Mouse (Mus musculus) Patski (cell line): Measurements from ENCODE around the gene S1pr4. TPM values are rescaled to one million over a fixed set of nuclear protein-coding genes. Genes with fewer than 3 reads are reported as not detected.

ENCODE experiments used
- ATAC-seq: fragments of 100-300 bp; one replicate; pipeline ENCODE4 v1.8.0; 2021
- CTCF ChIA-PET: fragments of 350-600 bp; sonication (Branson Sonifier 250); formaldehyde crosslinking; loops from one replicate; lab custom pipeline; 2022; ENCODE audit warnings: inconsistent platforms; lab: Charles Lee
- POLR2A ChIA-PET: fragments of 350-600 bp; sonication (Branson Sonifier 250); formaldehyde crosslinking; loops from one replicate; lab custom pipeline; 2022; ENCODE audit warnings: antibody characterized with exemption, inconsistent platforms; lab: Charles Lee
- DNase-seq: peaks from one replicate; pipeline ENCODE4 v3.0.0-alpha.2; 2011; ENCODE audit warnings: low read depth, low spot score
- H3K27me3 ChIP-seq: fragments of 371-371 bp; one replicate; pipeline ENCODE4 v1.5.1; 2021
- CTCF ChIP-seq: fragments of 100-300 bp; IDR thresholded peaks from one replicate; pipeline ENCODE4 v1.5.1; 2021
- in situ Hi-C: fragments of 300-500 bp; cut with MboI; formaldehyde crosslinking; loops from 3 replicates; pipeline ENCODE4 v1.11.1; 2018; ENCODE audit warnings: low pct_unique_long_range_greater_than_20kb, mixed read lengths
- polyA plus RNA-seq: library from polyadenylated mRNA; unstranded; gene quantifications from one replicate; pipeline ENCODE4 v1.2.3, GENCODE M21; 2021

The S1pr4 gene
- polyA plus RNA-seq, 1 experiment from 2014 or later, result 0.03 TPM

DNA sequence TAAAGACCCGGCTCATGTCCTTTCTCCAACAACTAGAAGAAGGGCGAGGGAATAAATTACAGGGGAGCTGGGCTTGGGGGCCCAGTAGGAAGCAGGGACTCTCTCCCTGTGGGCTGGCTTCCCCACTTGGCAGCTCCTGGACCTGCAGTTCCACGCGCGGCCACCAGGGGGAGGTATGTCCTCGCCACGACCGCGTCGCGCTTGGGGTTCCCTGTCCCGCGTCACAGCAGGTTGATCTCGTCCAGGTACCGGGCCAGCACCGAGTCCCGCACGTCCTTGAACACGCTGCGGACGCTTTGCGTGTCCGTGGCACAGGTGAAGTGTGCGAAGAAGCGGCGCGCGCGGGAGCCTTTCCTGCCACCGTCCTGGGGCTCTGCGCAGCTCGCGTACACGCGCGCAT is 2.7 kb upstream of the S1pr4 start:
- DNase-seq (no peak), ATAC-seq (peak; percentile 26)
- TF ChIP-seq CTCF, result no peak
- peaks cover 8% of the 10 kb centered on the region for H3K27me3 ChIP-seq
- in situ Hi-C loops, result loop anchor here (10.0 kb wide), 1 partner anchor 662 kb away; no protein-coding TSS in a partner anchor
- ChIA-PET CTCF (interaction anchor here (1.2 to 3.6 kb wide), 6 partner anchors 21 to 53 kb away, joined by 3 to 31 read pairs (median 4); no protein-coding TSS in a partner anchor), POLR2A (interaction anchor here (1.1 kb wide), 1 partner anchor 128 kb away, joined by 4 read pairs; no protein-coding TSS in a partner anchor)

DNA sequence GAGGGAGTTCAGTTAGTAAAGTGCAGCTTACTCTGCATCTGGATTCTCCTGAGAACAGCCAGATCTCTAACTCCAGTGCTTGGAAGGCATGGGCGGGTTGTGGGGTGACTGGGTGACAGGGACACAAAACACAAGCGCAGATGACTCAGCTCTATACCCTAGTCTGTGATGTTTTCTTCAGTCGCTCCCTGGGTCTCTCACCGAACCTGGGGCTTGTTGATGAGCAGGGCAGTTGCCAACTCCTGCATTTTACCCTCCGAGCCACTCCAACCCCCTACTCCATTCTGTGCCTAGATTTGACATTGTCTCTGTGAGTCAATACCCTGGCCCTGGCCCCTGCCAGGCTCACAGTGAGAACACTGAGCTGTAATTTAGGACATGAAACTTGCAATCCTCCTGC is 1.9 kb upstream of the S1pr4 start:
- in situ Hi-C loops, result loop anchor here (10.0 kb wide), 1 partner anchor 663 kb away; no protein-coding TSS in a partner anchor
- POLR2A ChIA-PET, result interaction anchor here (1.1 kb wide), 1 partner anchor 128 kb away, joined by 4 read pairs; no protein-coding TSS in a partner anchor
- CTCF ChIA-PET, result interaction anchor here (0.6 to 3.6 kb wide), 5 partner anchors 34 to 670 kb away, joined by 3 to 31 read pairs (median 5); no protein-coding TSS in a partner anchor
- DNase-seq (no peak), ATAC-seq (no peak)
- peaks cover 8% of the 10 kb centered on the region for H3K27me3 ChIP-seq
- no peak for TF ChIP-seq CTCF

DNA sequence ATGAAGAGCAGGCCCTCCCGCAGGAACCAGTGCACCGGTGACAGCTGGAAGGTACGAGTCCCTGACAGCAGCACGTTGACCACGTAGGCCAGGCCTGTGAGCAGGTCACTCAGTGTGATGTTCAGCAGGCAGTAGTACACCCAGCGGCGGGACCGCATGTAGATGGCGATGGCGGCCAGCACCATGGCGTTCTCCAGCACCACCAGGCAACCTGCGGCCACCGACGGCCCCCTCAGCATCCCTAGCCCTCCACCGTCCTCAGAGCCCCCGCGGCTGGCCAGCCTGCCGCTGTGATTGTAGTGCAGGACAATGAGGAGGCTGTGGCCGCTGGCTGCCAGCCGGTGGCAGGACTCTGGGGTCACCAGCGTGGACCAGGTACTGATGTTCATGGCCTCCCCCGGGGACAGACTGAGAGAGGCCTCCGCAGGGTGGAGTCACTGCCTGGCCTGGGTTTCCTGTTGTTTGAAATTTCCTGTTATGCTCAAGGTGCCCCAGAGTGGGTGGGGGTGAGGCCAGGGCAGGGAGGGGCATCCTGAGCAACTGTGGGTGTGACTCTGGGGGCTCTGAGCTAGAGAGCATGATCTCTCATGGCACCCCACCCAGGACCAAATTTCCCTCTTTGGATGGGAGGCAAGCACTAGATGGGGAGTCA is 556 bp downstream of the S1pr4 start:
- no peak for DNase-seq
- POLR2A ChIA-PET, result no interaction called here
- ATAC-seq, result no peak
- H3K27me3 ChIP-seq, result peaks cover 8% of the 10 kb centered on the region
- CTCF ChIA-PET, result no interaction called here
- TF ChIP-seq CTCF, result no peak
- in situ Hi-C loops, result no loop called here

DNA sequence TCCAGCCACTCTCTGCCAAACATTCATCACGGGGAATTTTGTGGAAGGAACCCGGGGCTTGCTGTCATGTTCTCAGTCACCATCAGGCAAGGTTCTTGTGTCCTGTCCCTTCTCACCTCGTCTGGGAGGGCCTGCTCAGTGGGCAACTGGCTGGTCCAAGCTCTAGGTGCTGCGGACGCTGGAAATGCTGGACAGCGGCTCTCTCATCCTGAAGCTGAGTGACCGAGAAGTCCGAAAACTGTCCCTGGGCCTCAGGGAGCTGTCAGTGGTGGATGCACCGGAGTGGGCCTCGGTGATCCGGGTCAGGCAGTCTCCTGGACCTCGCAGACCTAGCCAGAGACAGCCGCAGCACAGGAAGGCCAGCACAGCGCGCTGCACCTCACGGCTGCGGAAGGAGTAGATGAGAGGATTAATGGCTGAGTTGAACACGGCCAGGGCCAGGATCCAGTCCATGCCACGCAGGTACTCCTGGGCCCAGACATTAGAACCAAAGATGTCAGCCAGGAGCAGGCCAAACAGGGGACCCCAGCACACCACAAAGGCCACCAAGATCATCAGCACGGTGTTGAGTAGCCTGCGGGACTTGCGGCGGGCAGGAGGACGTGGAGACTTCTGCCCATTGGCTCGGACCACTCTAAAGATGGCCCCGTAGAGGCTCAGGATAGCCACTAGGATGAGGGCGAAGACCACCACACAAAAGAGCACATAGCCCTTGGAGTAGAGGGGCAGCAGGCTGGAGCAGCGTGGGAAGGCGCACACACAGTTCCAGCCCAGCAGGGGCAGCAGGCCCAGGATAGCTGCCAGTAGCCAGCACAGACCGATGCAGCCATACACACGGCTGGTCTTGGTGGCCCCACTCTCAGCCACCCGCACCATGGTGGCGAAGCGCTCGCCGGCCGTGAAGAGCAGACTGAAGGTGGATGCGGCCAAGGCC is 1.3 kb downstream of the S1pr4 start:
- no peak for TF ChIP-seq CTCF
- in situ Hi-C loops, result no loop called here

DNA sequence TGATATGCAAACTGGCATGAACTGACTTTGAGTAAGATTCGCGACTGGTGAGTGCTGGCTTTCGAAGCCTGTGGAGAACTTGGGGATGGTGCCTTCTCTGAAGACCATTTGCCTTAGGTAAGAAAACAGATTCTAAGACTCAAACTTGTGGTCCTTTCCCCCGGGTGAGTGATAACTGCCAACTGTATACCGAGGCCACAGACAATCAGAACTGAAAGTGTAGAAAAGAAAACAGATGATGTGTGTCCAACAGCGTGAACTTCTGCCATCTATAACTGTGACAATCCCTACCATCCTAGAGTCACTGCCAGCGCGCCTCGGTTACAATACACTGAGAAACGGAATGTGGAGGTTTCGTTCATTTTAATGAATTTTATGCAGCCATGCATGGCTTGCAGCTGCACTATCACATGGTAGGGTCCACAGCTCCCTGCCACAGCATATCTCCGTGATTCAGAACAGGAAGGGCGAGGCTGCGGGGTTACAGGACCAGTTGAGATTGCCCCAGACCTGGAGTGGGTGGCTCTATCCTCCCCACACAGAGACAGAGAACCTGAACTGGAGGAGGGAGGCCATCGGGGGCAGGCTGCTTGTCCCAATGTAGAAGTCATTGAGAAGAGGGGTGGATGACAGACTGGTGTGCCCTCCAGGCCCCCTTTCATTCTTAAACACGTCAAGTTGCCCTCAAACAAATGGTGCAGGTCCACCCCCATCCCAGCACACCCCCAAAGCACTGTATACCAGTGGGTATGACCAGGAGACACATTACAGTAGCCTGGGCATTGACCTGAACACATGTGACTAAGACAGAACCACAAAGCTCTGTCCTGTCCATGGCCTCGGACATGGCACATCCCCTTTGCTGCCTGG is 2.3 kb downstream of the S1pr4 start:
- ChIA-PET POLR2A (interaction anchor here (0.6 to 1.6 kb wide), 2 partner anchors 47 to 152 kb away, joined by 3 to 6 read pairs; partner anchors contain the start of gene Gna11), CTCF (interaction anchor here (1.3 to 1.7 kb wide), 2 partner anchors 53 kb away, joined by 3 to 11 read pairs; no protein-coding TSS in a partner anchor)
- in situ Hi-C loops, result no loop called here
- DNase-seq (no peak), ATAC-seq (no peak)
- H3K27me3 ChIP-seq, result no peaks in the 10 kb centered on the region
- TF ChIP-seq CTCF, result no peak

More for the DNA sequence above, 1.3 kb downstream of the S1pr4 start:
- no peak for DNase-seq
- peaks cover 1% of the 10 kb centered on the region for H3K27me3 ChIP-seq
- ATAC-seq, result no peak
- POLR2A ChIA-PET, result no interaction called here
- CTCF ChIA-PET, result interaction anchor here (1.3 kb wide), 1 partner anchor 52 kb away, joined by 3 read pairs; no protein-coding TSS in a partner anchor

GRCm38 (mm10) chr10:81496969-81497368 is 3.0 kb downstream of the S1pr4 start:
- ChIA-PET CTCF (interaction anchor here (1.7 kb wide), 1 partner anchor 53 kb away, joined by 11 read pairs; no protein-coding TSS in a partner anchor), POLR2A (interaction anchor here (0.6 to 1.6 kb wide), 2 partner anchors 48 to 151 kb away, joined by 3 to 6 read pairs; partner anchors contain the start of gene Gna11)
- DNase-seq (no peak), ATAC-seq (no peak)
- no peaks in the 10 kb centered on the region for H3K27me3 ChIP-seq
- in situ Hi-C loops, result no loop called here
- TF ChIP-seq CTCF, result no peak

GRCm38 (mm10) chr10:81496264-81496901 is 3.5 kb downstream of the S1pr4 start, which contains the start of gene Ncln:
Gene Ncln, minus strand, starts transcription at chr10:81496392.
- CTCF ChIA-PET, result interaction anchor here (1.7 kb wide), 1 partner anchor 54 kb away, joined by 11 read pairs; no protein-coding TSS in a partner anchor
- no peak for TF ChIP-seq CTCF
- DNase-seq (peak; percentile 89), ATAC-seq (peak; percentile 94)
- in situ Hi-C loops, result no loop called here
- POLR2A ChIA-PET, result interaction anchor here (0.6 to 1.6 kb wide), 3 partner anchors 28 to 67 kb away, joined by 3 to 6 read pairs (median 3); partner anchors contain the start of gene Gna11
- no peaks in the 10 kb centered on the region for H3K27me3 ChIP-seq

DNA sequence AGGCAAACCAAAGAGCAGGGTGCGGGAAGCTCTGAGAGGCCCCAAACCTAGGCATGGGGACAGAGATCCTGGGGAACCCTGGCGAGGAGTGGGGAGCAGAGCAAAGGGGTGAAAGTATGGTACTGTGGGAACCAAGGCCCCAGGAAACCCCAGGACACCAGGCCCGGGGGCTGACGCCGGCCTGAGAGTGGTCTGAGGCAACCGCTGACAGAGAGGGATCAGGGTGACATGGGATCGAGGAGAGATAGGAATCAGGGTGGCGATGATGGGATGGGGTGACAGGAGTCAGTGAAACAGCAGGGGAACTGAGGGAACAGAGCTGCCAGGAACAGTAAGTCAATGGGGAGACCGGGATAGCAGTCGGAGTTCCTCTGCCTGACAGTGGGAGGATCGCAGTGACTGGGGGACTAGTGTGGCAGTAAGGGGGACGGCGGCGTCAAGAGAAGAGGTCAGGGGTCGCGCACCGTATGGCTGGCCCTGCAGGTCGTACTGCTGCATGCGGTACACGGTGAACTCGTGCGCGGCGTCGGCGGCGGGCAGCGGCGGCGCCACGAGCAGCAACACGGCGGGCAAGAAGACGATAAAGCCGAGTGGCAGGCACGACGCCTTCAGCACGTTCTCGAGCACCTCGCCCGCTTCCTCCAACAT is 4.2 kb downstream of the S1pr4 start:
- in situ Hi-C loops, result no loop called here
- POLR2A ChIA-PET, result interaction anchor here (0.6 to 1.6 kb wide), 3 partner anchors 29 to 68 kb away, joined by 3 to 6 read pairs (median 3); partner anchors contain the start of gene Gna11
- no peak for DNase-seq
- ATAC-seq, result peak; percentile 3
- no peak for TF ChIP-seq CTCF
- H3K27me3 ChIP-seq, result no peaks in the 10 kb centered on the region
- CTCF ChIA-PET, result interaction anchor here (1.4 to 1.7 kb wide), 2 partner anchors 11 to 55 kb away, joined by 6 to 11 read pairs; no protein-coding TSS in a partner anchor
